Mouse (Mus musculus) liver, embryonic 14.5 days (tissue): ENCODE data around the gene Mia2. TPM values are rescaled to one million over a fixed set of nuclear protein-coding genes. Genes with fewer than 3 reads are reported as not detected.

ENCODE experiments used
- ATAC-seq: fragments of 200-750 bp; cut with Nextera tagmentation; 2 replicates; pipeline ENCODE4 v1.8.0; 2017; ENCODE audit warnings: moderate number of reproducible peaks, mild to moderate bottlenecking, moderate library complexity; ENCODE audit not compliant: insufficient read depth
- DNase-seq, 3 experiments: peaks; one replicate each; pipeline ENCODE4 v3.0.0-alpha.2; 2012 to 2013; ENCODE audit warnings: low read depth in 3 of 3, low spot score in 3 of 3
- H3K27ac ChIP-seq: fragments of 300-500 bp; sonication (generic); 2 replicates; pipeline ENCODE4 v1.5.1; 2014; ENCODE audit warnings: moderate library complexity, mild to moderate bottlenecking, control low read depth, inconsistent platforms
- H3K27me3 ChIP-seq: fragments of 300-500 bp; sonication (generic); 2 replicates; pipeline ENCODE4 v1.6.1; 2014; ENCODE audit warnings: mild to moderate bottlenecking, low read length, moderate library complexity; ENCODE audit not compliant: control insufficient read depth, insufficient read depth
- H3K36me3 ChIP-seq: fragments of 300-500 bp; sonication (generic); replicated peaks from 2 replicates; pipeline ENCODE4 v1.6.1; 2014; ENCODE audit warnings: low read depth; ENCODE audit not compliant: control insufficient read depth, insufficient read depth
- H3K4me1 ChIP-seq, 2 experiments: fragments of 200-500 bp in 1 of 2; fragments of 300-500 bp in 1 of 2; sonication (generic) in 1 of 2; replicated peaks; 2 replicates each; pipeline ENCODE4 v1.6.1; 2012 to 2014; ENCODE audit warnings: antibody characterized with exemption in 1 of 2, inconsistent platforms in 1 of 2, low read length in 1 of 2; ENCODE audit not compliant: control insufficient read depth in 2 of 2, insufficient read depth in 2 of 2
- H3K4me2 ChIP-seq: fragments of 300-500 bp; sonication (generic); 2 replicates; pipeline ENCODE4 v1.6.1; 2014; ENCODE audit warnings: low read depth, mild to moderate bottlenecking, control low read depth, moderate library complexity
- H3K4me3 ChIP-seq, 2 experiments: fragments of 200-500 bp in 1 of 2; fragments of 300-500 bp in 1 of 2; sonication (generic) in 1 of 2; 2 replicates each; pipeline ENCODE4 v1.5.1; 2012 to 2014; ENCODE audit warnings: low read depth in 2 of 2, low read length in 2 of 2, mild to moderate bottlenecking in 2 of 2, control low read depth in 1 of 2, inconsistent platforms in 1 of 2, moderate library complexity in 1 of 2; ENCODE audit not compliant: insufficient read depth in 1 of 2
- H3K9ac ChIP-seq: fragments of 300-500 bp; sonication (generic); replicated peaks from 2 replicates; pipeline ENCODE4 v1.6.1; 2014; ENCODE audit warnings: mild to moderate bottlenecking, control low read depth, moderate library complexity
- H3K9me3 ChIP-seq: fragments of 300-500 bp; sonication (generic); 2 replicates; pipeline ENCODE4 v1.6.1; 2016; ENCODE audit warnings: low read length, mixed read lengths; ENCODE audit not compliant: control insufficient read depth
- CTCF ChIP-seq: IDR thresholded peaks from 2 replicates; pipeline ENCODE4 v1.5.1; 2016; ENCODE audit warnings: antibody characterized with exemption, low read depth, control low read depth
- EP300 ChIP-seq: IDR thresholded peaks from 2 replicates; pipeline ENCODE4 v1.6.1; 2016; ENCODE audit warnings: antibody characterized with exemption, low read depth
- WGBS: fragments of 180-500 bp; shearing (Covaris S2); extraction: QIAGEN DNeasy Blood & Tissue Kit; methylation state at CpG from one replicate; pipeline ENCODE4 v1.1.7; 2014; ENCODE audit not compliant: insufficient replicate concordance; 5-methylcytosine and 5-hydroxymethylcytosine counted together
- polyA plus RNA-seq, 2 experiments: library from polyadenylated mRNA; depleted of rRNA in 1 of 2; stranded (reverse) in 1 of 2; unstranded in 1 of 2; fragments of >200 nt; fragmentation: Nextera tagmentation in 1 of 2; extraction: Ambion mirVana in 1 of 2; gene quantifications; 2 replicates each; pipeline versions ENCODE4 v1.2.1 to v1.2.3; 2012 to 2014

Gene Mia2
- polyA plus RNA-seq, 2 experiments = 31.7 to 43.4 TPM

GRCm38 (mm10) chr12:59064837-59065236, 30.8 kb upstream of the Mia2 start:
- TF ChIP-seq EP300 (no peak), CTCF (no peak)
- ATAC-seq = no peak
- WGBS = 74% methylated on average over 8 of the region's 8 CpGs

GRCm38 (mm10) chr12:59065776-59066175, 29.8 kb upstream of the Mia2 start:
- H3K9me3 ChIP-seq = no peaks in the 10 kb centered on the region
- ATAC-seq (no peak), DNase-seq (no peak)
- peak overlapping the region; percentile 66 for H3K27ac ChIP-seq
- peak overlapping the region; percentile 87 for H3K4me2 ChIP-seq
- peaks cover 29% of the 10 kb centered on the region for H3K36me3 ChIP-seq
- no peaks in the 10 kb centered on the region for H3K27me3 ChIP-seq
- TF ChIP-seq CTCF (no peak), EP300 (no peak)
- peak overlapping the region; percentile 82 to 83; a peak in 3 of 4 replicates for H3K4me3 ChIP-seq
- WGBS = 33% methylated on average over 3 of the region's 3 CpGs
- H3K9ac ChIP-seq = peak overlapping the region; percentile 56
- H3K4me1 ChIP-seq = peaks cover 5 to 11% of the 10 kb centered on the region in 2 experiments

More at GRCm38 (mm10) chr12:59064837-59065236, 30.8 kb upstream of the Mia2 start:
- no peak overlapping the region for H3K27ac ChIP-seq
- no peaks in the 10 kb centered on the region for H3K9me3 ChIP-seq
- H3K9ac ChIP-seq = no peak overlapping the region
- H3K36me3 ChIP-seq = peaks cover 19% of the 10 kb centered on the region
- peaks cover 11 to 16% of the 10 kb centered on the region in 2 experiments for H3K4me1 ChIP-seq
- H3K4me3 ChIP-seq = no peak overlapping the region
- no peaks in the 10 kb centered on the region for H3K27me3 ChIP-seq
- DNase-seq = no peak
- no peak overlapping the region for H3K4me2 ChIP-seq

GRCm38 (mm10) chr12:59066448-59067077, 29.0 kb upstream of the Mia2 start, which contains the start of gene Pnn:
Pnn (plus strand) TSS chr12:59066884.
- DNase-seq = peak; percentile 95 to 96 (median 95)
- Histone ChIP-seq H3K27ac (peak within 1 kb of the TSS; percentile 66), H3K4me2 (peak within 1 kb of the TSS; percentile 97), H3K4me1 (peaks cover 5 to 11% of the 10 kb centered on the region in 2 experiments), H3K9me3 (no peaks in the 10 kb centered on the region), H3K27me3 (no peaks in the 10 kb centered on the region), H3K9ac (peak within 1 kb of the TSS; percentile 79), H3K4me3 (peak within 1 kb of the TSS; percentile 82 to 89), H3K36me3 (peaks cover 37% of the 10 kb centered on the region)
- WGBS = under 1% methylated on average over 43 of the region's 43 CpGs
- peak; percentile 99 for ATAC-seq
- TF ChIP-seq EP300 = no peak
- peak; percentile 48 for TF ChIP-seq CTCF

- WGBS = under 1% methylated on average over 41 of the region's 41 CpGs
- Histone ChIP-seq H3K9me3 (no peaks in the 10 kb centered on the region), H3K4me2 (peak overlapping the region; percentile 97), H3K9ac (peak overlapping the region; percentile 79), H3K27ac (peak overlapping the region; percentile 48), H3K36me3 (peaks cover 42% of the 10 kb centered on the region), H3K4me3 (peak overlapping the region; percentile 82 to 89), H3K27me3 (no peaks in the 10 kb centered on the region), H3K4me1 (peaks cover 5 to 9% of the 10 kb centered on the region in 2 experiments)
- TF ChIP-seq CTCF (no peak), EP300 (no peak)
- no peak for DNase-seq
- peak; percentile 42 for ATAC-seq
These were observed 28.5 kb upstream of the Mia2 start for GRCm38 (mm10) chr12:59067095-59067494.

GRCm38 (mm10) chr12:59068791-59069190, 26.8 kb upstream of the Mia2 start:
- Histone ChIP-seq H3K36me3 (peaks cover 48% of the 10 kb centered on the region), H3K9ac (no peak overlapping the region), H3K4me1 (peaks cover 5 to 9% of the 10 kb centered on the region in 2 experiments), H3K4me2 (peak overlapping the region; percentile 97; the same call in 1 of the 2 replicates), H3K9me3 (no peaks in the 10 kb centered on the region), H3K27me3 (no peaks in the 10 kb centered on the region), H3K4me3 (no peak overlapping the region), H3K27ac (no peak overlapping the region)
- ATAC-seq = no peak
- DNase-seq = no peak
- 90% methylated on average over 13 of the region's 13 CpGs for WGBS
- TF ChIP-seq EP300 (no peak), CTCF (no peak)
